Mouse (Mus musculus): Measurements from ENCODE around the gene Gm340.
A peak's percentile ranks its signal among the peaks of the same experiment; 100 is the strongest.

Gene Gm340

DNA sequence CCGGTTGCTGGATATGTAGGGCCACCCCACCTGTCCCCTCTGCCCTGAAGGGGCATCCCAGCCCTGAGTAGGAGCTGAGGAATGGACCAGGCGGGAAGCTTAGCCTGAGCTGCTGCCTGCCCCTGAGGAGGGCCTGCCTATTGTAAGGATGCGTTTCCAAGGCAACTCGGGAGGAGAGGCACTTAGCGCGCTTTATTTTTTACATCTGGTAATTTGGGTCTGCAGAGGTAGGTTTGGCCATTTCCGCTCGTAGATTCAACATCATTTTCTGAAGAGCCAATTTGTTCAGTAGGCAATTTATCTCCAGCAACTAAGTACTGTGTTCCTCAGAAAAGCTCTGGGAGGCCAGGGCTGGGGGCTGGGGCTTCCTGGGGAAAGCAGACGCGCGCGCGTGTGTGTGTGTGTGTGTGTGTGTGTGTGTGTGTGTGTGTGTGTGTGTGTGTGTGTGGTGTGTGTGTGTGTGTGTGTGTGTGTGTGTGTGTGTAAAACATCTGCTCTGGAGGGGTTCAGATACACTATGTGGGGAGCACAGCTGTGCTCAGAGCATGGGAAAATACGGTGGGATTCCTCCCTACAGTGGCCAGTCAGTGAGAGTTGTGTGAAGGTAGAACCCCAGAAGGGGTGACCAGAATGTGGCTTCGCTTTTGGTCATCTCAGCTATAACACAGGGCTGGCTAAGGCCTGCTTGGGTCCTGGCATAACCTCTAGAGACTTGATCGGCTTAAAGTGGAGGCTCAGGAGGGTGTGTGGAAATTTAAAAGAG is 31.3 kb downstream of the Gm340 start:
- DNase-seq (ENCODE audit: low read depth in 2 of 2, low spot score in 2 of 2), result no peak

DNA sequence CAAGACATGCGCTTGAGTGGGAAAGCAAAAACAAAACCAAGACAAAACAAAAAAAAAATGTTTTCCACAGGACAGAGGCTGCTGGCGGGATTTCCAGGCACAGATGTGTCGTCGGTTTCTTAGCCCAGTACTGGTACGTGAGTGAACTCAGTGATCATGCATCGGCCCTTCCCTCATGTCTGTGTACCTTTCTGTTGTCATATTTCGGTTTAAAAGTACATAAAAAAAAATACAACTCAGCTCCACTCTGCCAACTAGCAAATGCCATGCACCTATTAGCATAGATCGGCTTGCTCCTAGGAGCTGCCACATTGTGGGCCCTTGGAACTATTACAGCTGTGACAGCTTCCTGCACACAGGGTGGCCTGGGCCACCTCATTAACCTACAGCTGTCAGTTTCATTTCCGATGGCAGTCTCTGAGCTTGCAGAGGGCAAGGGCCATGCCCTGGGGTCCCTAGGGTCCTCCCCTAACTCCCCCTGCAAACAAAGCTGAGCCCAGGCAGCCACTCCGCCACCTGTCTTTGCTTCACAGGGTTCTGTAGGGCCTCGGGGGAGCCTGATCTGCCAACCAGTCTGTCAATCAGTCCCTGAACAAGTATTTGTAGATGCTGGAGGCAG is 33.5 kb downstream of the Gm340 start:
- DNase-seq (ENCODE audit: low read depth in 2 of 2, low spot score in 2 of 2), result no peak

DNA sequence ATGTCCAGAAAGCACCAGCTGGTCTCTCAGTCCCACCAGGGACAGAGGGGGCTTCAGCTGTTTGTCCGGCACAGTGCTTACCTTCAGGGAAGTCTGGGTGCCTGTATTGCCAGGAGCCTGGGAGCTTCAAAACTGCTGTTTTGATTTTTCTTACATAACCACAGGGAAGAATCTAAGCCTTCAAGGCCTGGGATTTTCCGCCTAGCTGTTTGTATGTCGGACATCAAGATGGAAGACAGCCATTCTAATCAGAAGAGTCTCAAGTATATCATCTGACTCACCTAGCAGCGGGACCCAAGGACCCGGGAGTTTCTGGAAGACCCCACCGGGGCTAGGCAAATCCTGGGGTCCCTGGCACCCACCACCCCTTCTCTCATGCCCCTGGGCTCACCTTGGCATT is 34.1 kb downstream of the Gm340 start:
- DNase-seq (ENCODE audit: low read depth in 2 of 2, low spot score in 2 of 2), result no peak

- no peak for DNase-seq (ENCODE audit: low read depth in 2 of 2, low spot score in 2 of 2)
Observed at GRCm38 (mm10) chr19:41617102-41617501, 34.9 kb downstream of the Gm340 start.

DNA sequence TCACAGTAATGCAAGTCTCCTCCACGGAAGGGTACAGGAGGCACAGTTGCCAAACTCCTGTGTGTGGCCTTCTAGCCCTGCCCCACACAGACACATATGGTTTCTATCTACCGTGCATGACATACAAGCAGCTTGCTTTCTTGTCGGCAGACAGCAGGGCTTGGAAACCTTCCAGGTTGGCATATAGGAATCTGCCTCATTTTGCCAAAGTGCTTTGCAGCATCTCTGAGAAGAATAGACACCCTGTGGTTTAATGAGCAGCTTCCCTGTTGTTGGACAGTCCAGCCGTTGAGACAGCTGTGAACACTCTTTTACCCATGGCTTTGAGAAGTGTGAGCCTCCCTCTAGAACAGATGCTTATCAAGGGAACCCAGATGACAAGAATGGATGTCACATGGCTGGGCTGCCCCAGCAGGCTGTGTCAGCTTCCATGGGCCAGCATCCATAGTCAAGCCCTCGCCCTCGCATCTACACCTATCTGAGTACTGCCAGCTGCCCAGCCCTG is 36.0 kb downstream of the Gm340 start:
- DNase-seq (ENCODE audit: low read depth in 2 of 2, low spot score in 2 of 2), result no peak

DNA sequence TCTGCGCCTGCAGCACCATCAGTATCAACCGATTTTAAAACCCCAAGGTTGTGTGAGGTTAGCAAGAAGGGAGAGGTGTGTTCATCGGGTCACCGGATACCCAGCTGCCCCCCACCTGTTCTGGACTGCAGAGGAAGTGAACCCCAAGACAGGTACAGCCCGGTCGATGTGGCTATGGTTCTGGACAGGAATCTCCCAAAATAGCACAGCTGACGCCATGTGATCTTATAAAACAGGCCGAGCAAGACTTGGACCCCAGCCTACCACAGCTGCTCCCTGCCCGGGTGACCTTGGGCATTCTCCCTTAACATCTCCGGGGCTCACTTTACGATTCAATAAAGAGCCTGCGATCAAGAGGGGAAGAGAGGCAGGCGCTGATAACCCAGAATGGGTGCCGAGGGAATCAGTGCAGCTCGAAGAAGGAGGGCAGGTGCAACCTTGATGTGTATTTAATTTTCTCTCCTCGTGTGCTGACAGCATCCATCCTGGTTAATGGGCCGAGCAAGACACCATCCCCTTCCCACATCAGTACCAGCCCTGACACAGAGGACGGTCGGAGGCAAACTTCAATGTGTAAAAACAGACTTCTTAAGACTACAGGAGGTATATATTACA is 36.7 kb downstream of the Gm340 start:
- DNase-seq (ENCODE audit: low read depth in 2 of 2, low spot score in 2 of 2), result no peak

DNA sequence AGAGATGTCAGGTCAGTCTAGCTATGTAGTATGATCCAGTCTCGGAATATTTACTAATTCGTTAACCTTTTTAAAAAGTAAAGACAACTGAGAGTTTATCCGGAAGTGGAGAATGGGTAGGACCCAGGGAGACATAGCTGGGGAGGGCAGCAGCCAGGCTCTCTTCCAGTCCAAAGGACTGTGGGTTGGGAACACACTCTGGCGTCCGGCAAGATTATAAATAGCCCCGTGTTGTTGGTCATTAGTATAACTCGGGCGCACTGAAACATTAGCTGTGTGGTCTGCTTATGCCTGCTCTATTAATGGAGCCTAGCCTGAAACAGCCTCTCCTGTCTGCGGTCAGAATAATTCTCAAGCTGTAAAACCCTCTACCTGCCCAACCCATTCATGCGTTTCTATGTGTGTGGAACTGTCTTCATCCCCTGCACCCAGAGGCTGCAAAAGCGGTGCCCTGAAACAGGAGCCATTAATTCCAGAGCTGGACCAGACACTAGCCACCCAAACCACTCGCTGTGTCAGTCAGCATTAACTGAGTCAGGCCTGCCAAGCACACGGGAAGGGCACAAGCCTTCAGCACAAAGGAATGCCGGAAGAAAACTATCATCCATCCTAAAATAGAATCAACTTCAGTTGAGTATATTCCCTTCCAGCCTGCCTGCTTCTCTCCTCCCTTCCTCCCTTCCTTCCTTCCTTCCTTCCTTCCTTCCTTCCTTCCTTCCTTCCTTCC is 38.4 kb downstream of the Gm340 start:
- DNase-seq (ENCODE audit: low read depth in 2 of 2, low spot score in 2 of 2), result no peak

GRCm38 (mm10) chr19:41628970-41629369 is 46.8 kb downstream of the Gm340 start:
- no peak for DNase-seq (ENCODE audit: low read depth in 2 of 2, low spot score in 2 of 2)

DNA sequence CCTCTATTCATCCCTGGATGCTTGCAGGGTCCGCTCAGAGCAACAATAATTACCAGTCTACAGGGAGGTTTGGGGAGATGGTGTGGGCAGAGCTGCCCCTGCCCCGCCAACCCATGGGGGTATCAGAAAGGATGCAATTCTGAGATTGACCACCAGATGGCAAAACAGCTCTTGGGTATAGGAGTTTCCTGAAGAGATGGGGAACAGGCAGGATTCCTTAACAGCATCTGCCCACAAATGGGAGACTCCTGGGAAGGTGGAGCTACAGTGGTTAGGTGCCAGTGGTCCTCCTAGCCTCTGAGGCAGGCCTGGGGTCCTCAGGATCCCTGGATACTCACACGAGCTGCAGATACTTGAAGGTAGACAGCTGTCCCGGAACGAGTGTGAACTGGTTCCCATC is 47.4 kb downstream of the Gm340 start:
- peak; percentile 23 to 56 for DNase-seq (ENCODE audit: low read depth in 2 of 2, low spot score in 2 of 2)

DNA sequence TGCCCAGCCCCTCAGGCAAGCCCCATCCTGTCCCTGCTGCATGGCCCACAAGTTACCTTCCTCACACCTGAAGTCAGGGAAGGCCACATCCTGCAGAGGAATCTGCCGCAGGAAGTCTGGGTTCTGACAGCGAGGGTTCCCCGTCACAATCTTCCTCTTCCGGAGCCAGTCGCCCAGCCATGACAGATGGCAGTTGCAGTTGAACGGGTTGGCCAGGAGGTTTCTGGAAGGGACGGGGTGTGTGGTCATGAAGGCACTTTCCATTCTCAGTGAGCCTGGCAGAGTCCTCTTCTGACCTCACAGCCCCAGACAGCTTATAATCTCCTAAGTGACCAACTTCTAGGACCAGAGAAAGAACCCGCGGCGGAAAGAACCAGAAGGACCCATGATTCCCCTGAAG is 51.9 kb downstream of the Gm340 start:
- DNase-seq (ENCODE audit: low read depth in 2 of 2, low spot score in 2 of 2), result no peak

- DNase-seq (ENCODE audit: low read depth in 2 of 2, low spot score in 2 of 2), result no peak
Observed at GRCm38 (mm10) chr19:41634999-41635398, 52.8 kb downstream of the Gm340 start.

Data from CD8-positive naive resting alpha-beta T cell, adult 2 months (primary cell).